Mouse (Mus musculus) ES-CJ7 (cell line): ENCODE measurements at regions not wholly inside any gene's neighbourhood (a gene's known extent, or its start where the extent isn't known, plus 50 kb on each side); places are given as distances from the start of the nearest gene placed in this dataset.
"Not testable (repeated sequence)": the region's sequence is repeated elsewhere in the genome, so short reads cannot be mapped to it uniquely, and the experiment has no call there.

Experiments
- DNase-seq: peaks from one replicate; pipeline ENCODE4 v3.0.0; 2011; ENCODE audit warnings: low read depth, low spot score

DNA sequence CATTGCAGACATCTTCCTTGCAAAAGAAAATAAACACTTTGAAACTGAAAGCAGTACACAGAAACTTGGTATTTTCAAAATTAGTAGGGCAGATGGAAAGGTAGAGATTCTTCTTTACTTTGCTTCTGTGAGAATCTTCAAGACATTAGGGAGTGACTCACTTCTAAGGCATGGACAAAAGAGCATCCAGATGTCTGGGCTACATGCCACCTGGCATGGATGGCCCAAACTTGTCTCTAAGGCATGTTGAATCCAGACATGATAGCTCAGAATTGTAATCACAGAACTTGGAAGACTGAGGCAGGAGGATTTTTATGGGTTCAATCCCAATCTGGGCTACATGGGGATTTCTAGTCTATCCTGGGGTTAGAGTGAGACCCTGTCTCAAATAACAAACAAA, 58.4 kb downstream of the Ly6f start:
- DNase-seq, result no peak

GRCm38 (mm10) chr15:75356050-75356735, 88.0 kb downstream of the Ly6f start:
- no peak for DNase-seq

- peak; percentile 61 for DNase-seq
These were observed 103.4 kb downstream of the Ly6f start for GRCm38 (mm10) chr15:75371618-75372017.

GRCm38 (mm10) chr15:75376391-75377100, 108.3 kb downstream of the Ly6f start:
- DNase-seq, result no peak

DNA sequence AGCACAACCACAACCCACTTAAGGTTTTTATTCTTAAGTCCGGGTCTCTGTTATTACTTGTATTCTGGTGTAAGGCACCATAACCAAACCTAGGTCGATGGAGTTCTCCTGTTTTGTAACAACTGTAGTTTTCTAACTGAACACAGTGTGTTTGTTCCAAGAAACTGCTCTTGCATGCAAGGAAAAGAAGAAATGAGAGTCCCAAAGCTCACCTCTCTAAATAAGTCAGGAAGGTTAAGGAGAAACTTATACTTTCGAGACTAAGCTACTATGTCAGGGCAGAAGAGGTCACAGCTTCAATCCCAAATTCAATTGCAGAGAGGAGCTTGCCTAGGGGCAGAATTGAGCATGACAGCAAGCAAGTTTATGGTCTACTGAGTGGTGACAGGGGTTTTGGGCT, 109.9 kb downstream of the Ly6f start:
- no peak for DNase-seq

DNA sequence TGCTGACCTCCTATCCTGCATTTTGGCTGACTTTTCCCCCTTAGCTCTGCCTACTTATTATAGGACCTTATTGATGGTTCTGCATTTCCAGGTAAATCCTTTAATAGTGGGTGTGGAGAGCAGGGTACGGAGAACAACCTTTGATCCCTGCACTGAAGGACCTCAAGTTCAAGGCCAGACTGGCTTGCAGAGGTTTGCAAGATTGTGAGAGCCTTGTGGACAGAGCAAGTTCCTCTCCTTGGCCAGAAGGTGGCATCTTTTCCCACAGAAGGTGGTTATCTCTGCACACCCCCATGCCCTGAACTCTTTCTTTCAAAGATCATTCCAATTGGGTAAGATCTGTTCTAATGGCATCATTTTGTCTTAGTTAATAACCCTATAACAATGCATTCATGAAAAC, 111.6 kb downstream of the Ly6f start:
- peak; percentile 19 for DNase-seq

DNA sequence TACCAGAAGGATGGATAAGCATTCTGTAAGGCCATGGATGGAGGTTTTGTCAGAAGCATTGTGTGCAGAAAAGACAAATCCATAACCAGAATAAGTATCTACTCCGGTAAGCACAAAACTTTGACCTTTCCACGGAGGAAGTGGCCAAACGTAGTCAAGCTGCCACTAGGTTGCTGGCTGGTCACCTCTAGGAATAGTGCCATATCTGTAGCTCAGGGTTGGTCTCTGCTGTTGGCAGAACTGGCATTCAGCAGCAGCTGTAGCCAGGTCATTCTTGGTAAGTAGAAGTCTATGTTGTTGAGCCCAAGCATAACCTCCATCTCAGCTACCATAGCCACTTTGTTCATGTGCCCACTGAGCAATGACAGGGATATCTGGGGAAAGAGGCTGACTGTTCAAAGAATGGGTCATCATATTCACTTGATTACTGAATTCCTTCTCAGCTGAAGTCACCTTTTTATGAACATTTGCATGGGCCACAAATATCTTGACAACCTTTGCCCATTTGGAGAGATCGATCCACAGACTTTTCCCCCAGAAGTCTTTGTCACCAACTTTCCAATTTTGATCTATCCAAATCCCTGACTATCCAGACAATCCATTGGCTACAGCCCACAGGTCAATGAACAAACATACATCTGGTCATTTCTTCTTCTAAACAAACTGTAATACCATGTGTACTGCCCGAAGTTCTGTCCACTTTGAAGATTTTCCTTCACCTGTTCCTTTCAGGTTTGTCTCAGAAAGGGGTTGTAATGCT, 114.2 kb downstream of the Ly6f start:
- no peak for DNase-seq

GRCm38 (mm10) chr15:75392924-75393464, 124.8 kb downstream of the Ly6f start:
- DNase-seq, result not testable (repeated sequence)

GRCm38 (mm10) chr15:75397276-75397675, 129.1 kb downstream of the Ly6f start:
- no peak for DNase-seq
